Mouse (Mus musculus) thymus, adult 2 months (tissue): ENCODE data around the gene Grid2ip.

ENCODE experiments used
- CTCF ChIP-seq: fragments of 200-500 bp; IDR thresholded peaks from 2 replicates; pipeline ENCODE4 v1.5.1; 2012; ENCODE audit warnings: mild to moderate bottlenecking, control low read depth, low read length, moderate library complexity, borderline replicate concordance; ENCODE audit not compliant: control insufficient read depth, poor library complexity, insufficient read depth; ENCODE audit errors: extremely low read depth
- POLR2A ChIP-seq: fragments of 200-500 bp; IDR thresholded peaks from 2 replicates; pipeline ENCODE4 v1.6.1; 2012; ENCODE audit warnings: mild to moderate bottlenecking, low read length, control low read depth, moderate library complexity; ENCODE audit not compliant: control insufficient read depth, poor library complexity, insufficient read depth; ENCODE audit errors: extremely low read depth

GRCm38 (mm10) chr5:143404148-143404930, 47.2 kb downstream of the Grid2ip start:
- TF ChIP-seq POLR2A (no peak), CTCF (no peak)
